Mouse (Mus musculus): ENCODE results near the gene Olfr1438-ps1.
"Not testable (repeated sequence)": the region's sequence is repeated elsewhere in the genome, so short reads cannot be mapped to it uniquely, and the experiment has no call there.

The Olfr1438-ps1 gene

GRCm38 (mm10) chr19:12335810-12336209 lies at the start of gene Olfr1438-ps1:
TSS of gene Olfr1438-ps1 (minus strand) at chr19:12335910.
- no peak for DNase-seq (ENCODE audit: low read depth, low spot score)

- no peak for DNase-seq (ENCODE audit: low read depth, low spot score)
These were observed 38.8 kb upstream of the Olfr1438-ps1 start for GRCm38 (mm10) chr19:12374465-12375025.

- DNase-seq (ENCODE audit: low read depth, low spot score): no peak
These were observed 37.3 kb upstream of the Olfr1438-ps1 start for GRCm38 (mm10) chr19:12373004-12373403.

GRCm38 (mm10) chr19:12325001-12325400 lies 10.7 kb downstream of the Olfr1438-ps1 start, which contains the start of gene Olfr1437:
TSS of gene Olfr1437 (minus strand) at chr19:12325101.
- DNase-seq (ENCODE audit: low read depth, low spot score): no peak

- DNase-seq (ENCODE audit: low read depth, low spot score): not testable (repeated sequence)
These were observed 36.7 kb downstream of the Olfr1438-ps1 start, which contains the start of gene Olfr1436 for GRCm38 (mm10) chr19:12299030-12299429. TSS of gene Olfr1436 (minus strand) at chr19:12299130.

GRCm38 (mm10) chr19:12292979-12293378 lies 42.7 kb downstream of the Olfr1438-ps1 start:
- no peak for DNase-seq (ENCODE audit: low read depth, low spot score)

GRCm38 (mm10) chr19:12279554-12279953 lies 56.2 kb downstream of the Olfr1438-ps1 start, which contains the start of gene Olfr1434:
TSS of gene Olfr1434 (plus strand) at chr19:12279854.
- DNase-seq (ENCODE audit: low read depth, low spot score): no peak
